Mouse (Mus musculus) adrenal gland, postnatal 36 days (tissue): ENCODE data around the gene Ino80b. TPM values are rescaled to one million over a fixed set of nuclear protein-coding genes. Genes with fewer than 3 reads are reported as not detected.

ENCODE experiments used
- DNase-seq, 2 experiments: peaks; one replicate each; pipeline ENCODE4 v3.0.0; 2021; ENCODE audit warnings: mixed read lengths in 1 of 2
- total RNA-seq, 2 experiments: library from RNA; stranded (reverse); gene quantifications; 2 replicates each; pipeline ENCODE4 v1.2.3; 2021

The Ino80b gene
- total RNA-seq, 2 experiments from 2014 or later, result 22.4 to 25.2 TPM

DNA sequence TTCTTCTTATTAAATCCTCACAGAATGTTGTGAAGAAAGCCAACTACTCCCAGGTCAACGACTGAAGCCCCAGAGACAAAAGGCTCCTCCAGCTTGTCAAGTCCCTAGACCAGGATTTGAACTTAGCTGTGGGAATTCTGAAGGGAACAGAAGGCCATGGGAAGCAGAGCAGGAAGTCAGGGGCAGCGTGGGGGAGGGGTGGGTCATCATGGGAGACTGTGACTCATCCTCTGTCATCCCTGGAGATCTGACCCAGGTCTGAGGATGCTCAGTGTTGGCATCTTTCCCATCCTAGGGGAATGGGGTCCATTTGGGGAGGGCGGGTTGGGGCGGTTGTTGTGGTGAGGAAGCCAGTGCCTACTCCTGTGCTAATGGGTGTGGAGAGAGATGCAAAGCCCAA is 16.4 kb upstream of the Ino80b start:
- DNase-seq, result no peak

DNA sequence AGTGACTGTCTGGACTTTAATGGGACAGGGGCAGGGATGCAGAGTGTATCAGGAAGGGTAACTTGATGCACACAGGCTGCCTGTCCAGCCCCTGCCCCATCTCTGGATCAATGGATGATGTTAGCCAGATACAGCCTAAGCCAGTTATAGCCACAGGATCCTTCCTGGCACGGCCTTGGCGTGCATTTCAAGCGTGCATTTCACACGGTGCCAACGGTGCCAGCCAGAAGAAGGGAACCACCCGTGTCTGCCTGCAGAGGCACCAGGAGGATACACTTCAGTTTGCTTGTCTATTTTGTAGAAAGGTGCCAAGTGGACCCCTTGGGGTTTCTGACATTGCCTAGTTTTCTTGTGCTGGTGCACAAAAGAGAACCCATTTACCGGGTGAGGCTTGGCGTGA is 14.8 kb upstream of the Ino80b start:
- DNase-seq, result no peak

- DNase-seq, result no peak
Observed at GRCm38 (mm10) chr6:83138056-83138455, 12.8 kb upstream of the Ino80b start.

DNA sequence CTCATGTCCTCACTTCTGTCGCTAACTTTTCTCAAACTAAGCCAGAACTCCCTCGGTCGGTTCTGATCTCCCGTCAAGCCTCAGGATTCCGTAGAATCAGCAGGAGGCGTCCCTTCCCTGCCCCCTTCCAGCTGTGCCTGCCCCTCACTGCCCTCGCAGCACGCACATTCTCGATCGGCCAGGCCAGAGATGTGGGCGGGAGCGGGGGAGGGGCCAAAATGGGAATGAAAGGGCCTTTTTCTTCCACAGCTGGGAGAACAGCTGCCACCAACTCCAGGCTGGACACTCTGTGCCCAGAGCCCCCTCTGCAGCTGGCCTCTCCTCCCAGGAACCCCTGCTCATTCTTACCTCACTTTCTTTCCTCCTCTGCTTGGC is 12.3 kb upstream of the Ino80b start:
- peak; percentile 93 to 97 for DNase-seq

DNA sequence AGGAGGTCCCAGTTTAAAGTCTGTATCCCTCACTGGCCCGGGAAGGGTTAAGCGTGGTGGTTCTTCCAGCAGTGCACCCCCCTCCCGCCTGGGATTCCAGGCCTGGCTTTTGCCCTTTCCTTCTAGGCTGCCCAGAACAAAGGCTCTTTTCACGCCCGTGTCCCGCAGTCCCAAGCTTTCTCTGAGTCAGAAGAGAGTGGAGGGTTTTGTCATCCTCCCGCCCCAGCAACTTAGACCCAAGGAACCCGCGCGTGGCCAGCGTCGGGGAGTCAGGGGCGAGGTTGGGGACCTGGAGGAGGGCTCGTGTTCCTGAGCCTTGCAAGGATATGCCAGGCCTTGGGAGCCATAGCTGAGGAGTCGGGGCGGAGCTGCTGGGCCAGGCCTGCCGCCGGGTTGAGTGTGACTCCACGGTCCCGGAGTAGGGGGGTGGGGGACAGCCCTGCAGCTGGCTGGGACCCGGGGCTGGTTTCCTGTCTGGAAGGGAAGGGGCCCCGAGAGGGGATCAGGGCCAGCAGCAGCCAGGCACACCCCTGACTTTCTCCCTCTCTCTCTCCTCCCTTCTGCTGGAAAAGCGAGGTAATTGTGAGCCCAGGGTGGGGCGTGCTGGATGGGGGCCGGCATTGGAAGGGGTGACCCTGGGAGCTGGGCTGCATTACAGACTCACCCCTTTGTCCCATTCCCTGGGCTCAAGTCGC is 11.8 kb upstream of the Ino80b start:
- peak; percentile 73 to 86 for DNase-seq

DNA sequence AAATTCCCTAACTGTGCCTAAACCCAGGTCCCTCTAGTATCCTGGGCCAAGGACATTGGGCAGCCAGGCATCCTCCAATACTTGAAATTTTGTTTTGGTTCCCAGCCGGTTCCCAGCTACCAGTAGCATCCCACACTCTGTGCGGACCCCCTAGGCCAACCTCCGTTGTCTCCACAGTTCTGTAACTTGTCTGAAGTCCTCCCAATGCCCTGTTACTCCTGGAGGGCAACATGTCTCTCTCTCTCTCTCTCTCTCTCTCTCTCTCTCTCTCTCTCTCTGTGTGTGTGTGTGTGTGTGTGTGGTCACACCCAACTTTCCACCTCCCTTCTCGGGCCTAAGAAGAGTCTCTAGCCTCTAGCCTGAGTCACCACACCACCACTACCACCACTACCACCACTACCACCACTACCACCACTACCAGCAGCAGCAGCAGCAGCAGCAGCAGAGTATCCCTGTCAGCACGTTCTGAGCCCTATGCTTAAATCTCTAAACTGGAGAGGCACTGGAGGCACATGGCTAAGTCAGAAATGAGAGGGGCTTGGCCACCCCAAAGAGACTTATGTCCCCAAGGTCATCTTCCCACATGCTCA is 11.2 kb upstream of the Ino80b start:
- no peak for DNase-seq

DNA sequence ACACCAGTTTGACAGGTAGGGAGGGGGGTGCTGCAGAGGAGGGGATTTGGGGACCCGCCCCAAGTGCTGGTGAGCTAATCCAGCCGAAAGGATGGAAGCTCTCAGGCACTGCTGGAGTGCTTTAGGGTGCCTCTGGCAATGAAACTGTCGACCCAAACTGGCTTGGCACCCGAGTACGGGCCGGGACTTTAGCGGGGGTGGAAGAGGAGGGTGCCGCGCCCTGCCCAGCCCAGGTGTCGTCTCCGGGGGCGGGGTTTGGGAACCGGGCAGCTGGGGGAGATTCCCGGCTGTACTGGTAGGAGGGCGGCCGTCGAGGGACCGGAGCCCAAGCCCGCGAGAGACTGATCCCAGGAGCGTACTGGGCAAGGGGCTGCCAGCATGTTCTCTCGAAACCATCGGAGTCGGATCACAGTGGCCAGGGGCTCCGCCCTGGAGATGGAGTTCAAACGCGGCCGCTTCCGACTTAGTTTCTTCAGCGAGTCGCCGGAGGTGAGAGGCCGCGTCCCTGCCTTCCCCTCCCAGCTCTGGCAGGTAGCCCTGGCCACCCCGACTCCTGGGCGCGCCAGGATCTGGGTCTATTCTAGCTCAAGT is 10.4 kb upstream of the Ino80b start:
- peak in 1 of 2 experiments; percentile 56 for DNase-seq

GRCm38 (mm10) chr6:83134951-83135513 is 9.8 kb upstream of the Ino80b start, which contains the start of gene Rtkn:
Rtkn (plus strand) TSS chr6:83135463.
- DNase-seq, result no peak

DNA sequence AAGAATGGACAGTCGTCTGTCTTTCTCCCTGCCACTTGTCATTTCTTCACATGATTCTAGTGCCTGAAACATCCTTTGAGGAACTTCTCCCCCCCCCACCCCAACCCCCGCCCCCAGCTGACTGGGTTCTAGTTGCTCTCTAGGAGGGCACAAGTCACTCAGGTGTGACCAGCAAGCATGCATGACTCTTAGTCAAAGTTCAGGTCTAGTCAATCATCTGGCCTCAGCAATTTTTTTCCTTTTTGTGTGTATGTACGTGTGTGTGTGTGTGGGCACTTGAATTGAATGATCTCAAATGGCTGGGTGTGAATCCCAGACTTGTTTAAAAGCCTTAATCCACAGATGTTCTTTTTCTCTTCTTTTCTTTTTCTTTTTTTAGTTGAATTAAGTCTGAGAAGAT is 9.0 kb upstream of the Ino80b start:
- no peak for DNase-seq

- no peak for DNase-seq
Observed at GRCm38 (mm10) chr6:83132176-83132919, 7.1 kb upstream of the Ino80b start.

DNA sequence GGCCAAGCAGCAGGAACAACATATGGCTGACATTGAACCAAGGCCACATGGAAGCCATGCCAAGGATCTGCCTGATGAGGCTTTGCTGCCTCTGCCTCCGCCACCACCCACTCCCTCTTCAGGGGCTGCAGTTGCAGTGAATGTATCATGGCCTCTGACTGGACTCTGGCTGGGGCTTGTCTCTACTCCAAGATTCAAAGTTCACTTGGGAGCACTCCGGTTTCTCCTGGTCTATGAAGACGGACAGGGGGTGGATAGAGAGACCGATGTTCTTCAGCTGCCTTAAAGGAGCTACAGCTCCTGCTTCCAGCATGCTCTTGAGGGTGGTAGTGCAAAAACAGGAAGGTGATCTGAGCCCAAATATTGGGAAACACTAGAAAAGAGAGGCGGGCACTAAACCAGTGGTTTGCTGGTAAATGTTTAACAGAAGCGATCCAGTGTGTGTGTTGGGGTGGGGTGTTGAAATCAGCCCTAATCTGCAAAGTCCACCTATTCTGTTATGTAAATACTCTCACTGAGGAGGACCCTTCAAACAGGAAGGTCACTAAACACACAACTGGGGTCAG is 6.3 kb upstream of the Ino80b start:
- DNase-seq, result no peak

GRCm38 (mm10) chr6:83127419-83127818 is 2.2 kb upstream of the Ino80b start:
- no peak for DNase-seq

DNA sequence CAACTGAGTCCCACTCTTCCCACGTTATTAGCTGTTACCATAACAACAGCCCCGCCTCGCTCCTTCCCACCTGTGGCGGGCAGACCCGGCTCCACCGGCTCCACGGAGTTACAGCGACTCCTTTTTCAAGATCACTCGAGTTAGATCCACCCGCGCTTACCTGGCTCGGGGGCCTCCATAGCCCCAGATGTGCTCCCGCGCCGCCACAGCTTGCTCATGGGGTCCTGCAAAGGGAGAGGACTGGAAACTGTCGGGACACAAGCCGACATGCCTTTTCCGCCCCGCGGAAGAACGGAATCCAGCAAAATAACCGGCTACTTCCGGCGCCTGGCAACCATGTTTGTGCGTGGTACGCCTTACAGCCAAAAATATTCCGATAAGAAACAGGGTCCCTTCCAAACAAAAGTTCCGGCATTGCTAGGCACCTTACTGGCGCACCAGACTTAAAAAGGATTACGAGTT is 349 bp downstream of the Ino80b start:
- peak; percentile 93 for DNase-seq

DNA sequence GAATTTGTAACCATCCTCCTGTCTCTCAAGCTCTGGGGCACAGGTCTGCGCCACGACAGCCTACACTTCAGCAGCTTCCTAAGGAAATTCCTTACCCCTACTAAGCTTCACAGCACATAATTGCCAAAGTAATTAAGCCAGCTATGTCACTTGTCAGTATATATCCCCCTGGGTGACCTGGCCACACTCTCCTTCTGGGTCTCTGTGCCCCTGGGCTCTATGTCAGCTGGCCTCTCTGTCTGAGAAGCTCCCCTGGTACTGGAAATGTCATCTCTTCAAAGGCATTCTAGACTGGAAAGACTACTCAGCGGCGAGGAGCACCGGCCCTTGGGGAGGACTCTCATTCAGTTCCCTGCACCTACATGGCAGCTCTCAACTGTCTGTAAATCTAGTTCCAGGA is 2.3 kb downstream of the Ino80b start:
- no peak for DNase-seq

- DNase-seq, result peak in 1 of 2 experiments; percentile 12
Observed at GRCm38 (mm10) chr6:83121863-83122710, 3.1 kb downstream of the Ino80b start.

DNA sequence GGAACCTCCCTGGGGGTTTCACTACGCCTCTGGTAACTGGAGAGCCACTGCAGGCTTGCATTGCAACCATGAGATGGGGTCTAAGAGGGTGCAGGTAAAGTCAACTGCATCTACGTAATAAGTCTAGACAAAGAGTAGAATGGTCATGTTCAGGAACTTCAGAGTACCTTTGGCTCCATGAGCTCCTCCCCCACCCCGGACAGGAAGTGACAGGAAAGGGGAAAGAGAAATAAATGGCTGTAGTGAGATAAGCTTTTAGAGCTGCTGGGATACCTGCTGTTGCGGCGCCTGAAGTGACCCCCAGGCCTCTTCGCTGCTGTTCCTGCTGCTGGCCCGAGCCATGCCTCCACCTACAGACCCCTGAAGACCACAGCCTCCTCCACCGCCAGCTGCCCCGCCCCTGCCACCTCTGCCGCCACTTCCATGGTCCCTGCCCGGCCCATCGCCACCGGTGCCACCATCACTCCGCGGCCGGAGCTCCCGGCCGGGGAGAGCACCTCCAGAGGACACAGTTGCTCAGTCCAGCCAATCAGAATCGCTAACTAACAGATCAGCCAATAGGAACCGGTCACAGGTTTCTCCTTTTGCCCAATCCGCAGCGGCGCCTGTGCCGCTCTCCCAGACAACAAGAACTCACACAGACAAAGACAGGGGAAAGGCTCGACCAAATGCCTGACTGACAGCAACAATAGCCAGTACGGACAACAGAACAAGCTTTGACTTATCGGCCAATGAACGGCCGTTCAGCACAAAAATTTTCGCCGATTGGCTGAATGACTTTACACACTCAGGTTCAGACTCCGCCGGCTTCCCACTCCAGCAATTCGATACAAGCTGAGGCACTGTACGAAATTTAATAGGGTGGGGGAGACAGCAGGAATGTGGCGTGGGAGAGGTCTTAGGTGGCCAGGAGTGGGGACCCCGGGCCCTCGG is 4.0 kb downstream of the Ino80b start, which contains the start of gene Wbp1:
TSS of gene Wbp1 (minus strand) at position 630 of the 933 bp plus-strand sequence.
- peak; percentile 94 for DNase-seq

GRCm38 (mm10) chr6:83119734-83120051 is 5.5 kb downstream of the Ino80b start:
- peak in 1 of 2 experiments; percentile 62 for DNase-seq

GRCm38 (mm10) chr6:83118825-83119733 is 6.2 kb downstream of the Ino80b start:
- peak in 1 of 2 experiments; percentile 17 for DNase-seq

GRCm38 (mm10) chr6:83118369-83118768 is 6.9 kb downstream of the Ino80b start:
- no peak for DNase-seq
